Mouse (Mus musculus) thymus, adult 18-20 months (tissue): Measurements from ENCODE around the gene Cux2.

Source experiments
- DNase-seq, 2 experiments: peaks; one replicate each; pipeline ENCODE4 v3.0.0; 2022; ENCODE audit warnings: mixed read lengths in 2 of 2

Cux2 gene

GRCm38 (mm10) chr5:121834241-121834606 lies 215.7 kb downstream of the Cux2 start:
- no peak for DNase-seq

GRCm38 (mm10) chr5:121833572-121834240 lies 216.2 kb downstream of the Cux2 start:
- peak; percentile 56 to 76 for DNase-seq

- no peak for DNase-seq
Observed at GRCm38 (mm10) chr5:121833159-121833558, 216.7 kb downstream of the Cux2 start.

GRCm38 (mm10) chr5:121832376-121833155 lies 217.3 kb downstream of the Cux2 start:
- no peak for DNase-seq

- no peak for DNase-seq
Observed at GRCm38 (mm10) chr5:121831002-121831601, 218.8 kb downstream of the Cux2 start.

- DNase-seq, result no peak
Observed at GRCm38 (mm10) chr5:121828491-121829432, 221.1 kb downstream of the Cux2 start.

GRCm38 (mm10) chr5:121827876-121828275 lies 222.0 kb downstream of the Cux2 start:
- no peak for DNase-seq

- DNase-seq, result no peak
Observed at GRCm38 (mm10) chr5:121825606-121826005, 224.3 kb downstream of the Cux2 start.

- no peak for DNase-seq
Observed at GRCm38 (mm10) chr5:121824121-121824520, 225.8 kb downstream of the Cux2 start.

GRCm38 (mm10) chr5:121823668-121824067 lies 226.2 kb downstream of the Cux2 start:
- DNase-seq, result no peak

GRCm38 (mm10) chr5:121822786-121823505 lies 227.0 kb downstream of the Cux2 start:
- DNase-seq, result no peak

- no peak for DNase-seq
Observed at GRCm38 (mm10) chr5:121821552-121821951, 228.3 kb downstream of the Cux2 start.

GRCm38 (mm10) chr5:121821116-121821515 lies 228.8 kb downstream of the Cux2 start:
- no peak for DNase-seq

GRCm38 (mm10) chr5:121820657-121821056 lies 229.2 kb downstream of the Cux2 start:
- no peak for DNase-seq

GRCm38 (mm10) chr5:121820161-121820560 lies 229.7 kb downstream of the Cux2 start:
- DNase-seq, result no peak

GRCm38 (mm10) chr5:121819559-121819958 lies 230.3 kb downstream of the Cux2 start:
- DNase-seq, result no peak

- DNase-seq, result no peak
Observed at GRCm38 (mm10) chr5:121818862-121819261, 231.0 kb downstream of the Cux2 start.

GRCm38 (mm10) chr5:121818401-121818800 lies 231.5 kb downstream of the Cux2 start:
- DNase-seq, result no peak

GRCm38 (mm10) chr5:121817551-121817950 lies 232.4 kb downstream of the Cux2 start:
- DNase-seq, result no peak

- no peak for DNase-seq
Observed at GRCm38 (mm10) chr5:121816611-121817010, 233.3 kb downstream of the Cux2 start.

- no peak for DNase-seq
Observed at GRCm38 (mm10) chr5:121815867-121816380, 234.0 kb downstream of the Cux2 start.

- peak in 1 of 2 experiments; percentile 37 for DNase-seq
Observed at GRCm38 (mm10) chr5:121815067-121815466, 234.8 kb downstream of the Cux2 start.
